Mouse (Mus musculus) intestine, postnatal 0 days (tissue): ENCODE measurements around the gene Mrrf. TPM values are rescaled to one million over a fixed set of nuclear protein-coding genes. Genes with fewer than 3 reads are reported as not detected.

Source experiments
- ATAC-seq: fragments of 200-750 bp; cut with Nextera tagmentation; 2 replicates; pipeline ENCODE4 v1.8.0; 2017; ENCODE audit warnings: mild to moderate bottlenecking, moderate TSS enrichment, moderate library complexity
- H3K27ac ChIP-seq: fragments of 300-500 bp; sonication (generic); 2 replicates; pipeline ENCODE4 v1.5.1; 2014; ENCODE audit warnings: mild to moderate bottlenecking, low read depth, low read length, moderate library complexity
- H3K27me3 ChIP-seq: fragments of 300-500 bp; sonication (generic); replicated peaks from 2 replicates; pipeline ENCODE4 v1.6.1; 2014; ENCODE audit warnings: low read length, mixed read lengths; ENCODE audit not compliant: control insufficient read depth, insufficient read depth
- H3K36me3 ChIP-seq: fragments of 300-500 bp; sonication (generic); 2 replicates; pipeline ENCODE4 v1.6.1; 2014; ENCODE audit warnings: mild to moderate bottlenecking, moderate library complexity; ENCODE audit not compliant: control insufficient read depth, insufficient read depth
- H3K4me1 ChIP-seq: fragments of 300-500 bp; sonication (generic); replicated peaks from 2 replicates; pipeline ENCODE4 v1.6.1; 2014; ENCODE audit warnings: antibody characterized with exemption, low read length, mixed read lengths; ENCODE audit not compliant: control insufficient read depth, insufficient read depth
- H3K4me2 ChIP-seq: fragments of 300-500 bp; sonication (generic); replicated peaks from 2 replicates; pipeline ENCODE4 v1.6.1; 2014; ENCODE audit warnings: low read depth, mild to moderate bottlenecking, moderate library complexity
- H3K4me3 ChIP-seq: fragments of 300-500 bp; sonication (generic); 2 replicates; pipeline ENCODE4 v1.5.1; 2014; ENCODE audit warnings: low read depth, low read length
- H3K9ac ChIP-seq: fragments of 300-500 bp; sonication (generic); 2 replicates; pipeline ENCODE4 v1.6.1; 2014; ENCODE audit warnings: mild to moderate bottlenecking, low read depth, low read length
- H3K9me3 ChIP-seq: fragments of 300-500 bp; sonication (generic); 2 replicates; pipeline ENCODE4 v1.6.1; 2016; ENCODE audit warnings: mixed run types; ENCODE audit not compliant: control insufficient read depth
- CTCF ChIP-seq: sonication (generic); IDR thresholded peaks from 2 replicates; pipeline ENCODE4 v1.5.1; 2016; ENCODE audit warnings: low read depth, mild to moderate bottlenecking, control low read depth, antibody characterized with exemption, moderate library complexity
- WGBS: fragments of 180-500 bp; shearing (Covaris S2); extraction: QIAGEN DNeasy Blood & Tissue Kit; methylation state at CpG from one replicate; pipeline ENCODE4 v1.1.7; 2014; 5-methylcytosine and 5-hydroxymethylcytosine counted together
- polyA plus RNA-seq: library from polyadenylated mRNA; unstranded; fragments of >200 nt; fragmentation: Nextera tagmentation; extraction: Ambion mirVana; gene quantifications from 2 replicates; pipeline ENCODE4 v1.2.1, GENCODE M21; 2015

Mrrf gene
- polyA plus RNA-seq, 1 experiment from 2014 or later, result 20.4 TPM

DNA sequence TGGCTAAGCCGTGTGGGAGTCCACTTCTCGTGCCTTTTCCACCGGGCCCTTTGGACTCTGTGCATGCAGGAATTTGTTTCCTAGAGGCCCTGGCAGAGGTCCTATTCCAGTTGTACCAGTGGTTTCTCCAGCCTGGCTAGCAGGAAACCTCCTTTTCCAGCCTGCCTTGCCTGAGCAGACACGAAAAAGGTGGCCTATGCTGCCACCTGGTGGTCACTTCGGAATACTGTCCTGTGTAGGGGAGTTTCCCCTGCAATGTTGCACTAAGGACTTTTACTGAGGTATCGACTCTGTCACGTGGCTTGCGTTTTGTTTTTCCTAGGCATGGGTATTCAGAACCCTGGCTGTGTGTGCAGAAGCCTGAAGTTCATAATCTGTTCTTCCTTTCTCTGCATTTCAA lies 77.8 kb downstream of the Mrrf start:
- H3K27ac ChIP-seq, result no peak overlapping the region
- WGBS, result 3% methylated on average over 8 of the region's 8 CpGs
- no peaks in the 10 kb centered on the region for H3K36me3 ChIP-seq
- H3K9ac ChIP-seq, result no peak overlapping the region
- peaks cover 25% of the 10 kb centered on the region for H3K27me3 ChIP-seq
- TF ChIP-seq CTCF, result peak; percentile 92
- no peak overlapping the region for H3K4me3 ChIP-seq
- peak; percentile 85 for ATAC-seq
- H3K4me2 ChIP-seq, result peak overlapping the region; percentile 47
- no peaks in the 10 kb centered on the region for H3K4me1 ChIP-seq
- no peaks in the 10 kb centered on the region for H3K9me3 ChIP-seq

DNA sequence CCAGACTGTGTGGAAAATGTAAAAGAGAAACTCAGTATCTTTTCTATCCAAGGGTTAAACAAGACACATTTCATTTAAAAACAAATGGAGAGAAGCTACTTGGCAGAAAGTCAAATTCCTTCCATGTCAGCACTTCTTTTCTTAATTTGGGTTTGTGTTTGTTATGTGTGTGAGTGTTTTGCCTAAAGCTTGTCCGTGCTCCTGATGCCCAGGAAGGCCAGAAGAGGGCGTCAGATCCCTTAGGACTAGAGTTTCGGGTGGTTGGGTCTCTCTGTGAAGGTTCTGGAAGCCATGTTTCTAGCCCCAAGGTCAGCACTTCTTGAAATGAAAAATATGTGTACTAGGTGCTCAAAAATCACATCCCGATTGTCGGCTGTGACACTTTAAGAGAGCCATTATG lies 78.2 kb downstream of the Mrrf start:
- no peak for ATAC-seq
- peak overlapping the region; percentile 47 for H3K4me2 ChIP-seq

DNA sequence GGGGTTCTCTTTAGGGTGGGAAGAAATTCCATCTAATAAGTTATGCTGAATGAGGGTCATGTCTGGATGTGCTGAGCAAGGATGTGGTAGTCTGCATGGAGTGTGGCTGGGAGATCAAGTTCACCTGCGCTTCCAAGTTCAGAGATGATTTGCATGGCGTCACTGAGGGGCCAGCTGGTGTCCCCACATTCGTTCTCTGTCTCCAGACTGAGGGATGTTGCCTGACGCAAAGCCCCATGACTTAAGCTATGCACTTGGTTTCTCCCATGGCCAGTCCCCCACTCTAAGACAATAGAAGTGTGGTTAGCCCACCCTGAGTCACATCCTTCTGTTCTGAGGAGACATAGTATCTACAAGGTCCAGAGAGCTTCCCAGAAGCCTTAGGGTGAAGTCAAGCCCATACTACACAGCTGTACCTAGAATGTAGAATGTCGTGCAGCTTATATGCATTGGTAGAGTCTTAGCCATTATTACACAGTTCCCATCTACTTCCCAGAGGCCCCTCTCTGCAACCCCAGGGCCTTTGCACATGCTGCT lies 79.1 kb downstream of the Mrrf start:
- no peak for TF ChIP-seq CTCF
- no peak for ATAC-seq
- 97% methylated on average over 5 of the region's 5 CpGs for WGBS

More for the DNA sequence above, 78.2 kb downstream of the Mrrf start:
- Histone ChIP-seq H3K27me3 (peaks cover 25% of the 10 kb centered on the region), H3K9ac (no peak overlapping the region), H3K9me3 (no peaks in the 10 kb centered on the region), H3K27ac (no peak overlapping the region), H3K4me1 (no peaks in the 10 kb centered on the region), H3K36me3 (no peaks in the 10 kb centered on the region), H3K4me3 (no peak overlapping the region)
- 67% methylated on average over 5 of the region's 5 CpGs for WGBS
- TF ChIP-seq CTCF, result peak; percentile 61

DNA sequence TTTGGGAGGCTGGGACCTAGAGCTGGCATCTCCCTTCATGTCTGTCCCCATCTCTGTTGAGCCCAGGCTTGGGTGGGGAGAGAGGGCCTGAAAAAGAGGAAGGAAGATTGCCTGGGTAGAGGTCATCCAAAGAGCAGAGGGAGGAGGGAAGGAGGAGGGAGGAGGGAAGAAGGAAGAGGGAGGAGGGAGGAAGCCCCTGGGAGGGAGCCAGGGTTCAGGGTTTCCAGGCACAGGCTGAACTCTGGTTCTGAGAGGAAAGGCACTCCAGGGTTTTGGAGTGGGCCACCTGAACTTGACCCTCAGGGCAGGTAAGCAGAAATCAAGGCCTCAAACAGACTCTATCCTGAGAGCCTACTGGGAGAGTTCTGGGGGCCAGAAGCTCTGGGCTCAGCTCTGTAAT lies 80.4 kb downstream of the Mrrf start:
- Histone ChIP-seq H3K36me3 (no peaks in the 10 kb centered on the region), H3K27ac (no peak overlapping the region), H3K9ac (no peak overlapping the region), H3K4me3 (no peak overlapping the region), H3K4me1 (no peaks in the 10 kb centered on the region), H3K9me3 (no peaks in the 10 kb centered on the region), H3K4me2 (no peak overlapping the region), H3K27me3 (peaks cover 5% of the 10 kb centered on the region)
- ATAC-seq, result no peak
- TF ChIP-seq CTCF, result no peak

More for the DNA sequence above, 79.1 kb downstream of the Mrrf start:
- Histone ChIP-seq H3K4me1 (no peaks in the 10 kb centered on the region), H3K27ac (no peak overlapping the region), H3K4me3 (no peak overlapping the region), H3K9ac (no peak overlapping the region), H3K27me3 (peaks cover 18% of the 10 kb centered on the region), H3K36me3 (no peaks in the 10 kb centered on the region), H3K4me2 (no peak overlapping the region), H3K9me3 (no peaks in the 10 kb centered on the region)

DNA sequence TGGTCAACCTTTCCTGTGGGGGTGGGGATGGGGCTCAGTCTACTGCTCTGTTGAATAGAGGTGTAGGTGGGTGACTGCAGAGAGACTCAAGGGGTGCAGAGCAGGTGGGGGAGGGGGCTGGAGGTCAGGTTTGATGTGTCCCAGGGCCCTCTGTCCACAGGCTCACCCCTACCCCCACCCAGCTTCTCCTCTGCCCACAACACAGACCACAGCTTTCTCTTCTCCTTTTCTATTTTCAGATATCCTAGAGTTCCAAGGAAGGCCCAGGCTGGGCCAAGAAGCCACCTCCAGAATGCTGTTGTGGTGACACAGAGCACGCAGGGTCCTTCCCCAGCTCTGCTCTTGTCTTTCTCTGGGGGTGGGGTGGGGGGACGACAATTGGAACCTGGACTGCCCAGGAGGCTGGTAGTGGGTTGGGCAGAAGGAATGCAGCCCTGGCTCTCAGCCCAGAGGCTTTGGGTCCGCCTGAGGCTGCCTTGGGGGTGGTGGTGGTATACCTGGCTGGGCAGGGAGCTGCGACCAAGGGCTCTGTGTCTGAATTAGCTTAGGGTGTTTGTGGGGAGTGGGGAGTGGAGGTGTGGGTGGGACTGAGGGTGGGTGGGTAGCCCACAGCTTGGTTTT lies 80.9 kb downstream of the Mrrf start:
- Histone ChIP-seq H3K9ac (no peak overlapping the region), H3K4me3 (no peak overlapping the region), H3K9me3 (no peaks in the 10 kb centered on the region), H3K4me2 (no peak overlapping the region), H3K4me1 (no peaks in the 10 kb centered on the region), H3K36me3 (no peaks in the 10 kb centered on the region), H3K27me3 (no peaks in the 10 kb centered on the region; the same call in 1 of the 2 replicates), H3K27ac (no peak overlapping the region)
- TF ChIP-seq CTCF, result no peak
- no peak for ATAC-seq
- 41% methylated on average over 4 of the region's 4 CpGs for WGBS

DNA sequence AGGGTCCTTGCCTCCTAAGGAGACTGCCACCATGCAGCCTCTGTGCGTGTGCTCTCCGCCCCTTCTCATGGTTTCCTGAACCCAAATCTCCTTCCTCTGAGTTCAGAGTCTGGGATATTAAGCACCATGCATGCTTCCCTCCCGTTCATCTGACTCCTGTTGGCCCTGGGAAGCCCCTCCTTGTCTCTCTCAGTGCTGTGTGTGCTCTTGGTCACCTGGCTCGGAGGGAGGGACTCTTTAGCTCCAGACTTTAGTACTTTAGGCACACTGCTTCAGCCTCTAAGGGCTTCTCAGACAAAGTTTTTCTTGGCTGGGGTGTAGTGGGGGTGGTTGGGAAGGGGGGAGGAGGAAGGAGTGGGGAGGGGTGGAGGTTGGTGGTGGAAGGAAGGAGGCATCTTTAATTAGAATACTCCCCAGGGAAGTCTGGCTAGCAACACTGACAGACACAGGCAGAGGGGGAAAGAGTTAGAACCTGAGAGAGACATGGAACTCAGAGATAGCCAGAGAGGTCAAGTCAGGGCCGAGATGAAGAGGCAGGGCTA lies 81.6 kb downstream of the Mrrf start:
- H3K27me3 ChIP-seq, result no peaks in the 10 kb centered on the region
- WGBS, result 49% methylated on average over 5 of the region's 5 CpGs
- H3K27ac ChIP-seq, result no peak overlapping the region
- H3K9ac ChIP-seq, result no peak overlapping the region
- no peak for ATAC-seq
- H3K36me3 ChIP-seq, result no peaks in the 10 kb centered on the region
- H3K4me2 ChIP-seq, result no peak overlapping the region
- no peaks in the 10 kb centered on the region for H3K4me1 ChIP-seq
- H3K4me3 ChIP-seq, result no peak overlapping the region
- H3K9me3 ChIP-seq, result no peaks in the 10 kb centered on the region
- TF ChIP-seq CTCF, result no peak
